Mouse (Mus musculus) mammary gland, adult 2 months (tissue): ENCODE data around the gene Pcbd2. TPM values are rescaled to one million over a fixed set of nuclear protein-coding genes. Genes with fewer than 3 reads are reported as not detected.

Experiments used
- polyA plus RNA-seq: library from polyadenylated mRNA; depleted of rRNA; stranded (reverse); fragments of >200 nt; gene quantifications from 2 replicates; pipeline ENCODE4 v1.2.3, GENCODE M21; 2012; ENCODE audit warnings: low replicate concordance; rRNA removed

Pcbd2 gene
- polyA plus RNA-seq = 13.1 and 17.9 TPM in 2 replicates

GRCm38 (mm10) chr13:55727120-55727838 lies at the start of gene Pcbd2:
Pcbd2 (plus strand) TSS chr13:55727368.

GRCm38 (mm10) chr13:55692535-55693242 lies 34.5 kb upstream of the Pcbd2 start, which contains the start of gene B230219D22Rik:
B230219D22Rik (plus strand) TSS chr13:55693124.

GRCm38 (mm10) chr13:55714501-55715166 lies 12.5 kb upstream of the Pcbd2 start, which contains the start of gene Txndc15:
Txndc15 (plus strand) TSS chr13:55714650.

GRCm38 (mm10) chr13:55784268-55784667 lies 57.1 kb downstream of the Pcbd2 start, which contains the start of gene Catsper3:
Catsper3 (plus strand) TSS chr13:55784568.

Other genes with a start within 250 kb of the Pcbd2 start
- 54.6 and 75.0 TPM in 2 replicates for gene Dbn1, start 239.3 kb upstream of the Pcbd2 start, polyA plus RNA-seq
- 89.3 and 232 TPM in 2 replicates for gene Pdlim7, start 213.7 kb upstream of the Pcbd2 start, polyA plus RNA-seq
- gene Dok3, start 198.1 kb upstream of the Pcbd2 start, polyA plus RNA-seq = 39.2 and 137 TPM in 2 replicates
- gene Ddx41, start 190.7 kb upstream of the Pcbd2 start, polyA plus RNA-seq = 50.1 and 68.2 TPM in 2 replicates
- gene Fam193b, start 156.2 kb upstream of the Pcbd2 start, polyA plus RNA-seq = 111 and 142 TPM in 2 replicates
- 48.5 and 54.2 TPM in 2 replicates for gene Tmed9, start 153.6 kb upstream of the Pcbd2 start, polyA plus RNA-seq
- gene B4galt7, start 127.5 kb upstream of the Pcbd2 start, polyA plus RNA-seq = 22.1 and 27.1 TPM in 2 replicates
- 13.8 and 18.4 TPM in 2 replicates for gene Caml, start 104.4 kb upstream of the Pcbd2 start, polyA plus RNA-seq
- gene Ddx46, start 92.3 kb upstream of the Pcbd2 start, polyA plus RNA-seq = 10.4 and 12.9 TPM in 2 replicates
- gene B230219D22Rik, start 34.2 kb upstream of the Pcbd2 start, polyA plus RNA-seq = 20.9 and 35.0 TPM in 2 replicates
- gene Txndc15, start 12.7 kb upstream of the Pcbd2 start, polyA plus RNA-seq = 38.8 and 53.6 TPM in 2 replicates
- gene Catsper3, start 57.2 kb downstream of the Pcbd2 start, polyA plus RNA-seq = not detected in 2 replicates
- 0.41 and 0.63 TPM in 2 replicates for gene Pitx1, start 108.8 kb downstream of the Pcbd2 start, polyA plus RNA-seq